Mouse (Mus musculus) liver, adult 2 months (tissue): Measurements from ENCODE around the gene Nop2. TPM values are rescaled to one million over a fixed set of nuclear protein-coding genes. Genes with fewer than 3 reads are reported as not detected.

Experiments used
- DNase-seq: peaks from one replicate; pipeline ENCODE4 v3.0.0-alpha.2; 2011; ENCODE audit warnings: low read depth, low spot score; ENCODE audit errors: extremely low read depth
- H3K27ac ChIP-seq: fragments of 200-500 bp; replicated peaks from 2 replicates; pipeline ENCODE4 v1.5.1; 2012; ENCODE audit warnings: low read depth, mild to moderate bottlenecking, control low read depth, inconsistent platforms, low read length; ENCODE audit not compliant: insufficient read depth
- H3K27me3 ChIP-seq: fragments of 200-500 bp; 2 replicates; pipeline ENCODE4 v1.6.1; 2012; ENCODE audit warnings: mild to moderate bottlenecking, moderate library complexity, low read length, inconsistent platforms; ENCODE audit not compliant: control insufficient read depth, insufficient read depth
- H3K36me3 ChIP-seq: fragments of 200-500 bp; 2 replicates; pipeline ENCODE4 v1.6.1; 2012; ENCODE audit warnings: low read length, inconsistent platforms; ENCODE audit not compliant: control insufficient read depth, insufficient read depth
- H3K4me1 ChIP-seq: fragments of 200-500 bp; 2 replicates; pipeline ENCODE4 v1.6.1; 2011; ENCODE audit warnings: low read length; ENCODE audit not compliant: control insufficient read depth, insufficient read depth
- H3K4me3 ChIP-seq: fragments of 200-500 bp; 2 replicates; pipeline ENCODE4 v1.5.1; 2011; ENCODE audit warnings: low read depth, mild to moderate bottlenecking, control low read depth, low read length, moderate library complexity; ENCODE audit not compliant: insufficient read depth
- H3K79me2 ChIP-seq: fragments of 200-500 bp; 2 replicates; pipeline ENCODE4 v1.6.1; 2012; ENCODE audit warnings: inconsistent platforms, mild to moderate bottlenecking, low read length, moderate library complexity; ENCODE audit not compliant: control insufficient read depth, insufficient read depth
- H3K9ac ChIP-seq: fragments of 200-500 bp; 2 replicates; pipeline ENCODE4 v1.6.1; 2012; ENCODE audit warnings: low read depth, mild to moderate bottlenecking, control low read depth, inconsistent platforms, low read length
- CTCF ChIP-seq: fragments of 200-500 bp; IDR thresholded peaks from 2 replicates; pipeline ENCODE4 v1.5.1; 2011; ENCODE audit warnings: low read depth, low read length, control low read depth
- POLR2A ChIP-seq: fragments of 200-500 bp; IDR thresholded peaks from 2 replicates; pipeline ENCODE4 v1.6.1; 2011; ENCODE audit warnings: low read length, control low read depth; ENCODE audit not compliant: insufficient read depth; ENCODE audit errors: extremely low read depth
- WGBS: fragments of 180-500 bp; shearing (Covaris S2); methylation state at CpG from one replicate; pipeline ENCODE4 v1.1.7; 2018; 5-methylcytosine and 5-hydroxymethylcytosine counted together
- polyA plus RNA-seq: library from polyadenylated mRNA; depleted of rRNA; stranded (reverse); fragments of >200 nt; gene quantifications from 2 replicates; pipeline ENCODE4 v1.2.3, GENCODE M21; 2012
- total RNA-seq: library from RNA; depleted of rRNA; stranded (reverse); fragments of >200 nt; gene quantifications from 2 replicates; pipeline ENCODE4 v1.2.3, GENCODE M21; 2014

Gene Nop2
- total and polyA plus RNA-seq, 2 experiments: 8.2 to 11.0 TPM

GRCm38 (mm10) chr6:125146797-125147196, 15.1 kb downstream of the Nop2 start:
- peaks cover 14% of the 10 kb centered on the region for H3K4me1 ChIP-seq
- H3K27ac ChIP-seq: peak overlapping the region; percentile 17
- 0 out of 2 replicates have a peak overlapping the region, but pooled peaks have one; percentile 13 for H3K9ac ChIP-seq
- 0 out of 2 replicates have a peak, but pooled peaks cover 2% of the 10 kb centered on the region for H3K36me3 ChIP-seq
- 64% methylated on average over 4 of the region's 4 CpGs for WGBS
- no peak for TF ChIP-seq CTCF
- no peak for TF ChIP-seq POLR2A
- peaks cover 12% of the 10 kb centered on the region; the same call in 1 of the 2 replicates for H3K79me2 ChIP-seq
- H3K4me3 ChIP-seq: no peak overlapping the region
- H3K27me3 ChIP-seq: no peaks in the 10 kb centered on the region
- DNase-seq: peak; percentile 29

GRCm38 (mm10) chr6:125147329-125147728, 15.6 kb downstream of the Nop2 start:
- Histone ChIP-seq H3K27me3 (no peaks in the 10 kb centered on the region), H3K9ac (no peak overlapping the region), H3K27ac (peak overlapping the region; percentile 17), H3K4me3 (no peak overlapping the region), H3K79me2 (peaks cover 12% of the 10 kb centered on the region; the same call in 1 of the 2 replicates), H3K36me3 (no peaks in the 10 kb centered on the region), H3K4me1 (peaks cover 14% of the 10 kb centered on the region)
- TF ChIP-seq POLR2A: no peak
- no peak for TF ChIP-seq CTCF
- DNase-seq: no peak
- WGBS: 72% methylated on average over 10 of the region's 10 CpGs

GRCm38 (mm10) chr6:125148251-125148925, 16.7 kb downstream of the Nop2 start:
- Histone ChIP-seq H3K27me3 (no peaks in the 10 kb centered on the region), H3K27ac (peak overlapping the region; percentile 64), H3K36me3 (no peaks in the 10 kb centered on the region), H3K79me2 (peaks cover 12% of the 10 kb centered on the region; the same call in 1 of the 2 replicates), H3K4me1 (peaks cover 14% of the 10 kb centered on the region), H3K4me3 (peak overlapping the region; percentile 15; the same call in 1 of the 2 replicates), H3K9ac (peak overlapping the region; percentile 4)
- no peak for DNase-seq
- 69% methylated on average over 18 of the region's 18 CpGs for WGBS
- no peak for TF ChIP-seq POLR2A
- no peak for TF ChIP-seq CTCF

- Histone ChIP-seq H3K4me3 (no peak overlapping the region), H3K36me3 (no peaks in the 10 kb centered on the region), H3K4me1 (peaks cover 14% of the 10 kb centered on the region), H3K27me3 (no peaks in the 10 kb centered on the region), H3K27ac (peak overlapping the region; percentile 64), H3K79me2 (peaks cover 12% of the 10 kb centered on the region; the same call in 1 of the 2 replicates), H3K9ac (peak overlapping the region; percentile 10)
- 76% methylated on average over 16 of the region's 16 CpGs for WGBS
- TF ChIP-seq POLR2A (no peak), CTCF (no peak)
- DNase-seq: no peak
These were observed 17.3 kb downstream of the Nop2 start for GRCm38 (mm10) chr6:125148926-125149568.

GRCm38 (mm10) chr6:125149569-125149950, 17.9 kb downstream of the Nop2 start:
- Histone ChIP-seq H3K9ac (peak overlapping the region; percentile 10; the same call in 1 of the 2 replicates), H3K4me1 (peaks cover 14% of the 10 kb centered on the region), H3K27ac (no peak overlapping the region)

More at GRCm38 (mm10) chr6:125149569-125149950, 17.9 kb downstream of the Nop2 start:
- no peaks in the 10 kb centered on the region for H3K27me3 ChIP-seq
- H3K4me3 ChIP-seq: no peak overlapping the region
- TF ChIP-seq POLR2A (no peak), CTCF (no peak)
- no peak for DNase-seq
- no peaks in the 10 kb centered on the region for H3K36me3 ChIP-seq
- 86% methylated on average over 7 of the region's 7 CpGs for WGBS
- H3K79me2 ChIP-seq: peaks cover 12% of the 10 kb centered on the region; the same call in 1 of the 2 replicates
